Mouse (Mus musculus): ENCODE results near the gene Slc6a1.

Gene Slc6a1

GRCm38 (mm10) chr6:114354635-114355034, 72.2 kb downstream of the Slc6a1 start:
- DNase-seq (ENCODE audit: low read depth, low spot score), result no peak

GRCm38 (mm10) chr6:114358171-114358570, 75.7 kb downstream of the Slc6a1 start:
- no peak for DNase-seq (ENCODE audit: low read depth, low spot score)

DNA sequence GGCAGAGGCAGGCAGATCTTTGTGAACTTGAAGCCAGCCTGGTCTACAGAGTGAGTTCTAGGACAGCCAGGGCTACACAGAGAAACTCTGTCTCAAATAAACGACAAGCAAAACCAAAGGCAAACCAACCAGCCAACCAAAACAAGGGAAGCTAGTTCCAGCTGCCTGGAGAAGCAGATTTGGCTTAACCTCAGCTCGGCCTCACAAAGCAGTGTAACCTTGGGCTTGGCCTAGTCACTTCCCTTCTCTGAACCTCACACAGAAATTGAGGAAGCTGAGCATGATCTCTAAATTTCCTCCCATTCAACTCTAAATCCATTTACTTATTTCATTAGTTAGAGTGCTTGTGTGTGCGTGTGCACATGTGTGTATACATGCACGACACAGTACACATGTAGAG, 79.9 kb downstream of the Slc6a1 start:
- no peak for DNase-seq (ENCODE audit: low read depth, low spot score)

- DNase-seq (ENCODE audit: low read depth, low spot score), result no peak
These were observed 81.3 kb downstream of the Slc6a1 start for GRCm38 (mm10) chr6:114363740-114364139.

DNA sequence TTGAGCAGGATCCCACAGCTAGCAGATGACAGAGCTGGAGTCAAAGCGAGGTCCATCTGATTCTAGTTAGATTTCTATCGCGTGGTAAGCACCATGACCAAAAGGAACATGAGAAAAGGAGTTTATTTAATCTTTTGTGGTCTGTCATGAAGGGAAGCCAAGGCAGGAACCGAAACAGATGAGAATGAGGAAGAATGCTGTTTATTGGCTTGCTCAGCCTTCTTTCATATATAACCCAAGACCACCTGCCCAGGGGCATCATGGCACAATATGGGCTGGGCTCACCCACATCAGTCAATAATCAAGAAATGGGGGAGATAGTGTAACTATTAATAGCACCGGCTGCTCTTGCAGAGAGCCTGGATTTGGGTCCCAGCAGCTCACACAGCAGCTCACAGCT, 82.3 kb downstream of the Slc6a1 start:
- DNase-seq (ENCODE audit: low read depth, low spot score), result peak; percentile 38

GRCm38 (mm10) chr6:114366191-114366590, 83.8 kb downstream of the Slc6a1 start:
- no peak for DNase-seq (ENCODE audit: low read depth, low spot score)

Data from A20 (cell line).